Mouse (Mus musculus) CH12.LX (cell line): ENCODE measurements around the gene Adcy10. TPM values are rescaled to one million over a fixed set of nuclear protein-coding genes. Genes with fewer than 3 reads are reported as not detected.

ENCODE experiments used
- DNase-seq: peaks from one replicate; pipeline ENCODE4 v3.0.0-alpha.2; 2013; ENCODE audit errors: extremely low read depth
- H3K27ac ChIP-seq: 2 replicates; pipeline ENCODE4 v1.5.1; 2012; ENCODE audit warnings: low read depth, mild to moderate bottlenecking, control low read depth, moderate library complexity; ENCODE audit not compliant: insufficient read depth
- H3K27me3 ChIP-seq: replicated peaks from 2 replicates; pipeline ENCODE3; 2012; ENCODE audit warnings: inconsistent platforms
- H3K36me3 ChIP-seq, 2 experiments: replicated peaks in 1 of 2; 2 replicates each; pipeline versions ENCODE3 to v1.6.1; 2012; ENCODE audit warnings: inconsistent platforms in 1 of 2, low read length in 1 of 2, mild to moderate bottlenecking in 1 of 2, mixed read lengths in 1 of 2, moderate library complexity in 1 of 2; ENCODE audit not compliant: control insufficient read depth in 1 of 2, insufficient read depth in 1 of 2
- H3K4me1 ChIP-seq, 2 experiments: 2 replicates each; pipeline ENCODE4 v1.6.1; 2012; ENCODE audit warnings: inconsistent platforms in 1 of 2, moderate library complexity in 1 of 2; ENCODE audit not compliant: insufficient read depth in 2 of 2, control insufficient read depth in 1 of 2
- H3K4me2 ChIP-seq: 2 replicates; pipeline ENCODE4 v1.6.1; 2012; ENCODE audit warnings: low read depth, mild to moderate bottlenecking, control low read depth; ENCODE audit not compliant: poor library complexity, insufficient read depth, severe bottlenecking
- H3K4me3 ChIP-seq, 3 experiments: fragments of 150-350 bp in 1 of 3; sonication (generic) in 1 of 3; replicated peaks in 1 of 3; 2 replicates each; pipeline versions ENCODE3 to v1.5.1; 2011 to 2012; ENCODE audit warnings: low read depth in 2 of 3, low read length in 2 of 3, mild to moderate bottlenecking in 2 of 3, moderate library complexity in 2 of 3, control low read depth in 1 of 3, improper control_type of control experiment in 1 of 3, inconsistent platforms in 1 of 3, mixed read lengths in 1 of 3; ENCODE audit not compliant: poor library complexity in 1 of 3
- H3K79me2 ChIP-seq: replicated peaks from 2 replicates; pipeline ENCODE4 v1.6.1; 2012; ENCODE audit warnings: mild to moderate bottlenecking, moderate library complexity; ENCODE audit not compliant: control insufficient read depth, poor library complexity, insufficient read depth, severe bottlenecking; ENCODE audit errors: extremely low read depth
- H3K9ac ChIP-seq: 2 replicates; pipeline ENCODE4 v1.6.1; 2012; ENCODE audit warnings: low read depth, mild to moderate bottlenecking, control low read depth, moderate library complexity; ENCODE audit not compliant: insufficient read depth
- H3K9me3 ChIP-seq: replicated peaks from 2 replicates; pipeline ENCODE3; 2012; ENCODE audit warnings: low read length, inconsistent platforms, mixed read lengths
- BHLHE40 ChIP-seq: IDR thresholded peaks from 2 replicates; pipeline ENCODE4 v1.6.1; 2011; ENCODE audit warnings: mild to moderate bottlenecking, low read depth, low read length, improper control_type of control experiment
- CHD1 ChIP-seq: IDR thresholded peaks from 2 replicates; pipeline ENCODE4 v1.6.1; 2012; ENCODE audit warnings: low read depth, low read length, improper control_type of control experiment, inconsistent platforms
- CTCF ChIP-seq, 2 experiments: IDR thresholded peaks in 1 of 2; conservative IDR thresholded peaks in 1 of 2; 2 replicates each; pipeline ENCODE4 v1.5.1; 2011 to 2012; ENCODE audit warnings: low read depth in 2 of 2, low read length in 2 of 2, improper control_type of control experiment in 1 of 2, inconsistent platforms in 1 of 2, mild to moderate bottlenecking in 1 of 2, moderate library complexity in 1 of 2
- E2F4 ChIP-seq: IDR thresholded peaks from 2 replicates; pipeline ENCODE4 v1.6.1; 2011; ENCODE audit warnings: low read depth, low read length, improper control_type of control experiment; ENCODE audit not compliant: insufficient replicate concordance
- EP300 ChIP-seq: IDR thresholded peaks from 2 replicates; pipeline ENCODE4 v1.6.1; 2011; ENCODE audit warnings: low read length, improper control_type of control experiment
- GABPA ChIP-seq: IDR thresholded peaks from 2 replicates; pipeline ENCODE4 v1.6.1; 2012; ENCODE audit warnings: low read depth, low read length, improper control_type of control experiment, inconsistent platforms; ENCODE audit not compliant: insufficient replicate concordance
- JUN ChIP-seq: IDR thresholded peaks from 2 replicates; pipeline ENCODE4 v1.6.1; 2011; ENCODE audit warnings: low read depth, mild to moderate bottlenecking, low read length, improper control_type of control experiment, moderate library complexity; ENCODE audit not compliant: insufficient read depth
- JUND ChIP-seq: conservative IDR thresholded peaks from 2 replicates; pipeline ENCODE4 v1.6.1; 2011; ENCODE audit warnings: low read depth, low read length, improper control_type of control experiment
- MAZ ChIP-seq: IDR thresholded peaks from 2 replicates; pipeline ENCODE4 v1.6.1; 2012; ENCODE audit warnings: low read depth, mild to moderate bottlenecking, inconsistent platforms, low read length, improper control_type of control experiment, moderate library complexity
- MEF2A ChIP-seq: IDR thresholded peaks from 2 replicates; pipeline ENCODE4 v1.6.1; 2014; ENCODE audit warnings: low read depth, mild to moderate bottlenecking, inconsistent platforms, low read length, improper control_type of control experiment, borderline replicate concordance
- PAX5 ChIP-seq: IDR thresholded peaks from 2 replicates; pipeline ENCODE4 v1.6.1; 2012; ENCODE audit warnings: low read length, inconsistent platforms, mixed read lengths
- RCOR1 ChIP-seq: conservative IDR thresholded peaks from 2 replicates; pipeline ENCODE4 v1.6.1; 2012; ENCODE audit warnings: low read depth, mild to moderate bottlenecking, inconsistent platforms, low read length, improper control_type of control experiment
- USF2 ChIP-seq: conservative IDR thresholded peaks from 2 replicates; pipeline ENCODE4 v1.6.1; 2011; ENCODE audit warnings: low read depth, low read length, improper control_type of control experiment
- ZC3H11A ChIP-seq: IDR thresholded peaks from 2 replicates; pipeline ENCODE4 v1.6.1; 2012; ENCODE audit warnings: low read depth, mild to moderate bottlenecking, inconsistent platforms, low read length, improper control_type of control experiment
- ZKSCAN1 ChIP-seq: IDR thresholded peaks from 2 replicates; pipeline ENCODE4 v1.6.1; 2012; ENCODE audit warnings: low read depth, inconsistent platforms, low read length, improper control_type of control experiment, borderline replicate concordance
- ZNF384 ChIP-seq: IDR thresholded peaks from 2 replicates; pipeline ENCODE4 v1.6.1; 2012; ENCODE audit warnings: low read depth, low read length, improper control_type of control experiment, inconsistent platforms
- dilution Hi-C: fragments of 300-500 bp; cut with MboI; formaldehyde crosslinking; loops from 2 replicates; pipeline ENCODE4 v1.14.3; 2020; ENCODE audit warnings: low sequenced_read_pairs; ENCODE audit not compliant: extremely low pct_unique_long_range_greater_than_20kb, extremely low pct_ligation_motif_present
- in situ Hi-C: fragments of 300-500 bp; cut with MboI; formaldehyde crosslinking; loops from 3 replicates; pipeline ENCODE4 v1.14.3; 2019; ENCODE audit warnings: low sequenced_read_pairs, low pct_ligation_motif_present, low pct_unique_long_range_greater_than_20kb, mixed read lengths
- polyA plus RNA-seq: library from polyadenylated mRNA; unstranded; fragments of >175 nt; gene quantifications from 2 replicates; pipeline ENCODE4 v1.2.1, GENCODE M21; 2012; ENCODE audit warnings: low read depth; ENCODE audit not compliant: insufficient read length
- total RNA-seq, 2 experiments: library from RNA; depleted of rRNA; stranded (reverse); fragments of 300-350 nt in 1 of 2; fragments of >200 nt in 1 of 2; gene quantifications; 2 replicates each; pipeline ENCODE4 v1.2.3; 2012 to 2014

Gene Adcy10
- total and polyA plus RNA-seq, 3 experiments, result 0.13 TPM; not detected in 2

- H3K27ac ChIP-seq, result no peak overlapping the region
- in situ Hi-C loops (loop anchor here (25.0 kb wide), 1 partner anchor 362 kb away; no protein-coding TSS in a partner anchor), dilution Hi-C loops (no loop called here)
- TF ChIP-seq ZKSCAN1, result no peak
- no peak for TF ChIP-seq ZC3H11A
- no peak for TF ChIP-seq GABPA
- TF ChIP-seq JUN, result no peak
- TF ChIP-seq PAX5, result no peak
- no peak for TF ChIP-seq CTCF (conservative IDR thresholded peaks at IDR 0.05 in 1 of 2, IDR thresholded peaks at IDR 0.05 in 1 of 2; ENCODE audit: low read depth in 2 of 2, low read length in 2 of 2)
- H3K9me3 ChIP-seq, result no peaks in the 10 kb centered on the region
- H3K27me3 ChIP-seq, result no peaks in the 10 kb centered on the region
- no peak overlapping the region for H3K4me3 ChIP-seq
- no peak overlapping the region for H3K9ac ChIP-seq
- no peaks in the 10 kb centered on the region for H3K79me2 ChIP-seq
- no peak for DNase-seq
- H3K36me3 ChIP-seq, result peaks cover 0 to 2% of the 10 kb centered on the region in 2 experiments
- no peak overlapping the region for H3K4me2 ChIP-seq
- H3K4me1 ChIP-seq, result no peaks in the 10 kb centered on the region
These were observed 140.1 kb downstream of the Adcy10 start for GRCm38 (mm10) chr1:165625058-165625457.

- Histone ChIP-seq H3K27me3 (no peaks in the 10 kb centered on the region), H3K9ac (no peak overlapping the region), H3K9me3 (no peaks in the 10 kb centered on the region), H3K36me3 (peaks cover 0 to 2% of the 10 kb centered on the region in 2 experiments), H3K4me3 (no peak overlapping the region), H3K4me1 (no peaks in the 10 kb centered on the region), H3K79me2 (no peaks in the 10 kb centered on the region), H3K4me2 (no peak overlapping the region), H3K27ac (no peak overlapping the region)
- dilution Hi-C loops (no loop called here), in situ Hi-C loops (loop anchor here (25.0 kb wide), 1 partner anchor 361 kb away; no protein-coding TSS in a partner anchor)
- DNase-seq, result no peak
- TF ChIP-seq JUND (no peak), EP300 (no peak), USF2 (no peak), MEF2A (no peak), CHD1 (no peak), BHLHE40 (no peak), RCOR1 (no peak), ZNF384 (no peak), MAZ (no peak), E2F4 (no peak)
These were observed 140.9 kb downstream of the Adcy10 start for GRCm38 (mm10) chr1:165625896-165626295.

Other genes starting within 250 kb of the Adcy10 start
- gene Tiprl, start 248.2 kb upstream of the Adcy10 start, total RNA-seq (2012; rRNA removed), result 34.0 and 36.1 TPM in 2 replicates
- gene Tiprl, start 248.2 kb upstream of the Adcy10 start, total RNA-seq (2014; rRNA removed), result 82.2 and 83.2 TPM in 2 replicates
- 45.7 and 55.1 TPM in 2 replicates for gene Tiprl, start 248.2 kb upstream of the Adcy10 start, polyA plus RNA-seq
- 0.08 and 0.17 TPM in 2 replicates for gene Gpr161, start 189.4 kb upstream of the Adcy10 start, total RNA-seq (2012; rRNA removed)
- gene Gpr161, start 189.4 kb upstream of the Adcy10 start, total RNA-seq (2014; rRNA removed), result 0.09 TPM in 1 of 2 replicates, not detected in the other
- 0.11 and 0.23 TPM in 2 replicates for gene Gpr161, start 189.4 kb upstream of the Adcy10 start, polyA plus RNA-seq
- gene Dcaf6, start 24.7 kb upstream of the Adcy10 start, total RNA-seq (2012; rRNA removed), result 3.1 and 4.1 TPM in 2 replicates
- gene Dcaf6, start 24.7 kb upstream of the Adcy10 start, total RNA-seq (2014; rRNA removed), result 4.1 and 4.3 TPM in 2 replicates
- 3.7 and 6.1 TPM in 2 replicates for gene Dcaf6, start 24.7 kb upstream of the Adcy10 start, polyA plus RNA-seq
- gene Mpc2, start 24.5 kb upstream of the Adcy10 start, total RNA-seq (2012; rRNA removed), result 44.0 and 50.6 TPM in 2 replicates
- 55.8 and 69.2 TPM in 2 replicates for gene Mpc2, start 24.5 kb upstream of the Adcy10 start, total RNA-seq (2014; rRNA removed)
- 32.3 and 32.5 TPM in 2 replicates for gene Mpc2, start 24.5 kb upstream of the Adcy10 start, polyA plus RNA-seq
- 5.0 and 6.5 TPM in 2 replicates for gene Mpzl1, start 149.4 kb downstream of the Adcy10 start, total RNA-seq (2012; rRNA removed)
- 2.0 and 2.8 TPM in 2 replicates for gene Mpzl1, start 149.4 kb downstream of the Adcy10 start, total RNA-seq (2014; rRNA removed)
- gene Mpzl1, start 149.4 kb downstream of the Adcy10 start, polyA plus RNA-seq, result 6.2 and 6.7 TPM in 2 replicates
- 20.7 and 22.7 TPM in 2 replicates for gene Rcsd1, start 224.6 kb downstream of the Adcy10 start, total RNA-seq (2012; rRNA removed)
- 34.8 and 35.7 TPM in 2 replicates for gene Rcsd1, start 224.6 kb downstream of the Adcy10 start, total RNA-seq (2014; rRNA removed)
- gene Rcsd1, start 224.6 kb downstream of the Adcy10 start, polyA plus RNA-seq, result 74.8 and 81.1 TPM in 2 replicates